Mouse (Mus musculus) liver, embryonic 13.5 days (tissue): ENCODE data around the gene Gmfb. TPM values are rescaled to one million over a fixed set of nuclear protein-coding genes. Genes with fewer than 3 reads are reported as not detected.

Experiments used
- ATAC-seq: fragments of 200-750 bp; cut with Nextera tagmentation; 2 replicates; pipeline ENCODE4 v1.8.0; 2017; ENCODE audit warnings: low read depth, mild to moderate bottlenecking, moderate number of reproducible peaks, moderate library complexity
- DNase-seq: peaks from one replicate; pipeline ENCODE4 v3.0.0; 2022
- H3K27ac ChIP-seq: fragments of 300-500 bp; sonication (generic); 2 replicates; pipeline ENCODE4 v1.5.1; 2015; ENCODE audit warnings: moderate library complexity, mild to moderate bottlenecking, inconsistent platforms
- H3K27me3 ChIP-seq: fragments of 300-500 bp; sonication (generic); 2 replicates; pipeline ENCODE4 v1.6.1; 2015; ENCODE audit warnings: mild to moderate bottlenecking, inconsistent platforms
- H3K36me3 ChIP-seq: fragments of 300-500 bp; sonication (generic); 2 replicates; pipeline ENCODE4 v1.6.1; 2015; ENCODE audit warnings: mild to moderate bottlenecking, inconsistent platforms
- H3K4me1 ChIP-seq: fragments of 300-500 bp; sonication (generic); replicated peaks from 2 replicates; pipeline ENCODE4 v1.6.1; 2015; ENCODE audit warnings: inconsistent platforms
- H3K4me2 ChIP-seq: fragments of 300-500 bp; sonication (generic); 2 replicates; pipeline ENCODE4 v1.6.1; 2015; ENCODE audit warnings: inconsistent platforms, mild to moderate bottlenecking, moderate library complexity
- H3K4me3 ChIP-seq: fragments of 300-500 bp; sonication (generic); replicated peaks from 2 replicates; pipeline ENCODE4 v1.5.1; 2015; ENCODE audit warnings: mild to moderate bottlenecking, inconsistent platforms
- H3K9ac ChIP-seq: fragments of 300-500 bp; sonication (generic); 2 replicates; pipeline ENCODE4 v1.6.1; 2015; ENCODE audit warnings: mild to moderate bottlenecking, inconsistent platforms
- H3K9me3 ChIP-seq: fragments of 300-500 bp; sonication (generic); replicated peaks from 2 replicates; pipeline ENCODE4 v1.6.1; 2016; ENCODE audit warnings: inconsistent platforms
- WGBS: fragments of 180-500 bp; shearing (Covaris S2); methylation state at CpG from one replicate; pipeline ENCODE4 v1.1.7; 2015; ENCODE audit not compliant: insufficient replicate concordance; 5-methylcytosine and 5-hydroxymethylcytosine counted together
- polyA plus RNA-seq: library from polyadenylated mRNA; unstranded; fragments of >200 nt; fragmentation: Nextera tagmentation; extraction: Ambion mirVana; gene quantifications from 2 replicates; pipeline ENCODE4 v1.2.1, GENCODE M21; 2015

Gene Gmfb
- polyA plus RNA-seq, 1 experiment from 2014 or later: 34.0 TPM

DNA sequence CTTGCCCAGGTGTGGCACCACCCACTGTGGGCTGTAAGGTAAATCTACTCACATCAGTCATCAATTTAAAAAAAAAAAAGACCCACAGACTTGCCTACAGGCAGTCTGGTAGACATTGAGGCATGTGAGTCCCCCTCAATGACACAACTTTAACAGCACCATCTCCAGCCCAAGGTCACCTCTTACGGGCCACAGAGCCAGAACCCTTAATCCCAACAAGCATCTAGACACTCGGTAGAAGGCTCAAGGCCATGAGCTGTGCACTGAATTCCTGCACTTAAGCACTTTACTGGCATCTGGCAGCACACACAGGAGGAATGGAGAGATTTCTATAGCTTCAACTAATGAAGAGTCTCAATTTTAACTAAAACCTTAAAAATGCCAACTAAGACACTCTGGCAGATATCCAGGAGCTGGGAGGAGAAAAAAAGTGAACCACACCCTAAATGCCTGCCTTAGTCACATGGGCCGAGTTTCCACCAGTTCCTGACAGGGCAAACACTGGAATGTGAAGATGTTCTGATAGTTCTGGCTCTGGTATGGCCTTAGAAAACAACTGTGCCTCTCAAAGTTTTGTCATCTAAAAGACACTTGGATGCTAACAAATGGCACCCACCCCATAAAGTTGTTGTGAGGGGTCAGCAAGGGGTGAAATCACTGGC lies 21.2 kb downstream of the Gmfb start:
- Histone ChIP-seq H3K4me3 (no peak overlapping the region), H3K9me3 (no peaks in the 10 kb centered on the region), H3K27ac (no peak overlapping the region), H3K4me2 (no peak overlapping the region), H3K27me3 (no peaks in the 10 kb centered on the region), H3K9ac (no peak overlapping the region), H3K4me1 (peaks cover 10% of the 10 kb centered on the region), H3K36me3 (peaks cover 15% of the 10 kb centered on the region)
- DNase-seq (no peak), ATAC-seq (no peak)
- 68% methylated on average over 3 of the region's 3 CpGs for WGBS

- no peaks in the 10 kb centered on the region for H3K27me3 ChIP-seq
- no peak overlapping the region for H3K4me3 ChIP-seq
- ATAC-seq (no peak), DNase-seq (no peak)
- H3K4me2 ChIP-seq: no peak overlapping the region
- no peak overlapping the region for H3K27ac ChIP-seq
- no peaks in the 10 kb centered on the region for H3K9me3 ChIP-seq
- peaks cover 21% of the 10 kb centered on the region for H3K4me1 ChIP-seq
- WGBS: 62% methylated on average over 5 of the region's 5 CpGs
- H3K36me3 ChIP-seq: peaks cover 2% of the 10 kb centered on the region; the same call in 1 of the 2 replicates
- H3K9ac ChIP-seq: no peak overlapping the region
Measured at GRCm38 (mm10) chr14:46794157-46794556, 27.9 kb downstream of the Gmfb start.

GRCm38 (mm10) chr14:46790723-46791122 lies 31.3 kb downstream of the Gmfb start:
- Histone ChIP-seq H3K4me2 (no peak overlapping the region), H3K4me1 (peaks cover 44% of the 10 kb centered on the region), H3K36me3 (no peaks in the 10 kb centered on the region), H3K9ac (no peak overlapping the region), H3K27me3 (no peaks in the 10 kb centered on the region), H3K9me3 (no peaks in the 10 kb centered on the region), H3K27ac (no peak overlapping the region), H3K4me3 (no peak overlapping the region)
- ATAC-seq (no peak), DNase-seq (no peak)
- 82% methylated on average over 6 of the region's 6 CpGs for WGBS

- 0 out of 2 replicates have a peak overlapping the region, but pooled peaks have one; percentile 19 for H3K4me2 ChIP-seq
- ATAC-seq (no peak), DNase-seq (peak; percentile 32)
- no peaks in the 10 kb centered on the region for H3K27me3 ChIP-seq
- WGBS: 54% methylated on average over 4 of the region's 4 CpGs
- H3K27ac ChIP-seq: no peak overlapping the region
- no peaks in the 10 kb centered on the region for H3K9me3 ChIP-seq
- H3K9ac ChIP-seq: no peak overlapping the region
- H3K4me3 ChIP-seq: no peak overlapping the region
- no peaks in the 10 kb centered on the region for H3K36me3 ChIP-seq
- peaks cover 46% of the 10 kb centered on the region for H3K4me1 ChIP-seq
Measured at GRCm38 (mm10) chr14:46790303-46790702, 31.7 kb downstream of the Gmfb start.

GRCm38 (mm10) chr14:46788505-46788901 lies 33.5 kb downstream of the Gmfb start:
- no peak for ATAC-seq
- Histone ChIP-seq H3K9ac (peak overlapping the region; percentile 20; the same call in 1 of the 2 replicates), H3K4me1 (peaks cover 52% of the 10 kb centered on the region)

DNA sequence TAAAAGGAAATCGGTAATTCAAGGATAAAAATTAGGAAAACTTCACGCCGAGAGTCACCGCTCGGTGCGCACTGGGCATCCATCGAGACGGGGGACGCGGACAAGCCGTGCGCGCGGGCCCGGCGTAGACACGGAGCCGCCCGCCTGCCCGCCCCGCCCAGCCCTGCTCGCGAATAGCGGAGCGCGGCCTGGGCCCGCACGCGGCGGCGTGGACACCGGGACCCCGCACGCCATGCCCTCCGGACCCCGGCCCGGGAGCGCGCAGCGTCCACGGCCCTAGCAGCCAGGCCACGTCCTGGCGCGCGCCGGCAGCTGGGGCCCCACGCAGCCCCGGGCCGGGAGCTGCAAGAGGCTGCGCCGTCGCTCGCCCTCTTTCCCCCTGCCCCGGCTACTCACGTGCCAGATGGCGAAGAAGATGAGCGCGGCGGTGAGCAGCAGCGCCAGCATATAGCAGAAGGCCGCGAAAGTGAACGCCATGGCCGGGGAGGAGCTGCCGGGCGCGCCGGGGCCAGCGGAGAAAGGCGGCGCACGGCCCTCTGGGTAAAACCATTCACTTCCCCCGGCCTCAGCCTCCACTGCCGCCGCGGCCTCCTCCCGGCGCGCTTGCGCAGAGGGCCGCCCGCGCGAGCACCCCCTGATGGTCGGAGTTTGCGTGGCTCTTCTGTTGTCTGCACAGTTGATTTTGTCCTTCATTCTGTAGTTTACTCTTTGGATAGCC lies 34.1 kb downstream of the Gmfb start, which contains the start of gene Cnih1:
Gene Cnih1, minus strand, starts transcription at position 625 of the 718 bp plus-strand sequence.
- ATAC-seq: peak; percentile 97
- Histone ChIP-seq H3K9ac (peak within 1 kb of the TSS; percentile 93), H3K27ac (peak within 1 kb of the TSS; percentile 95), H3K9me3 (no peaks in the 10 kb centered on the region), H3K4me2 (peak within 1 kb of the TSS; percentile 79), H3K27me3 (no peaks in the 10 kb centered on the region), H3K36me3 (peaks cover 16% of the 10 kb centered on the region), H3K4me1 (peaks cover 52% of the 10 kb centered on the region), H3K4me3 (peak within 1 kb of the TSS; percentile 86)
- under 1% methylated on average over 86 of the region's 86 CpGs for WGBS
- peak; percentile 83 for DNase-seq

More at GRCm38 (mm10) chr14:46788505-46788901, 33.5 kb downstream of the Gmfb start:
- Histone ChIP-seq H3K4me3 (peak overlapping the region; percentile 86), H3K36me3 (peaks cover 11% of the 10 kb centered on the region), H3K27ac (peak overlapping the region; percentile 51; the same call in 1 of the 2 replicates), H3K9me3 (no peaks in the 10 kb centered on the region), H3K4me2 (peak overlapping the region; percentile 79), H3K27me3 (no peaks in the 10 kb centered on the region)
- DNase-seq: no peak
- WGBS: 8% methylated on average over 8 of the region's 8 CpGs

DNA sequence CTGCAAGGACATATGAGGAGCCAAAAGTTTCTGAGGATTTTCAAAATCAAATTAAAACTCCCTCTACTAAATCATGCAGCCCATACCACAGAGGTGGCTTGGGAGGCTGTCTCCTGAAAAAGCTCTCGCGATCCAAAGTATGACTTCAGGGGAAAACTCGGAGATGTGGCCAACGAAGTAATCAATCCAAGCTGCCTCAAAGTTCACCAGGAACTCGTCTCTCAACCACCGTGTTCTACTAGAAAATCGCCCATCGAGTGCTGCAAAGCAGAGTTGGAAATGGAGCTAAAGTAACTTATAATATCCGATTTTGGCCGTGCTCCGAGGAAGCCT lies 34.6 kb downstream of the Gmfb start:
- H3K4me3 ChIP-seq: peak overlapping the region; percentile 86
- H3K36me3 ChIP-seq: peaks cover 21% of the 10 kb centered on the region
- peaks cover 52% of the 10 kb centered on the region for H3K4me1 ChIP-seq
- H3K9ac ChIP-seq: peak overlapping the region; percentile 93
- peak overlapping the region; percentile 79 for H3K4me2 ChIP-seq
- peak overlapping the region; percentile 95 for H3K27ac ChIP-seq
- ATAC-seq (no peak), DNase-seq (no peak)
- no peaks in the 10 kb centered on the region for H3K27me3 ChIP-seq
- WGBS: under 1% methylated on average over 11 of the region's 11 CpGs
- H3K9me3 ChIP-seq: no peaks in the 10 kb centered on the region

DNA sequence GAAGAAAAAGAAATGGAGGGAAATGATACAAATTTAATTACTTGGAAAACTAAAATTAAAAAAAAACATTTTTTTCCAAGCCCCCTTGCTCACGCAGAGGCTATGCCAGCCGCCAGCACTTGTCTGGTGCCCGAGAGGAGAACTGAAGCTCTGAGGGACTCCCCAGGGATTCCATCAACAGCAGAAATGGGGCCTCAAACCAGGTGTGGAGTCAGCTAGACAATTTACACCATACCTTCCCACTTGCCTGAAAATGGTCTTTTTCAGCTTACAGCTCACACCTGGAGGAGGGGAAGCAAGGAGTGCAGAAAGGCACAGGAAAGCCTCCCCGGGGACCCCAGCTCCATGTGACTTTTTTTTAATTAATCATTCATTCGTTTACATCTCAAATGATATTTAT lies 36.8 kb downstream of the Gmfb start:
- DNase-seq (no peak), ATAC-seq (no peak)
- no peak overlapping the region for H3K27ac ChIP-seq
- H3K9me3 ChIP-seq: no peaks in the 10 kb centered on the region
- no peaks in the 10 kb centered on the region for H3K27me3 ChIP-seq
- peaks cover 40% of the 10 kb centered on the region for H3K36me3 ChIP-seq
- H3K4me1 ChIP-seq: peaks cover 44% of the 10 kb centered on the region
- H3K9ac ChIP-seq: no peak overlapping the region
- H3K4me3 ChIP-seq: no peak overlapping the region
- 85% methylated on average over 5 of the region's 5 CpGs for WGBS
- no peak overlapping the region for H3K4me2 ChIP-seq

GRCm38 (mm10) chr14:46783327-46783926 lies 38.6 kb downstream of the Gmfb start:
- Histone ChIP-seq H3K27ac (no peak overlapping the region), H3K9me3 (peaks cover 8% of the 10 kb centered on the region; the same call in 1 of the 2 replicates), H3K4me1 (peaks cover 26% of the 10 kb centered on the region), H3K36me3 (peaks cover 58% of the 10 kb centered on the region), H3K9ac (no peak overlapping the region), H3K4me3 (no peak overlapping the region), H3K27me3 (no peaks in the 10 kb centered on the region), H3K4me2 (no peak overlapping the region)
- DNase-seq: no peak
- no peak for ATAC-seq
- 87% methylated on average over 10 of the region's 10 CpGs for WGBS

- Histone ChIP-seq H3K9ac (no peak overlapping the region), H3K4me3 (no peak overlapping the region), H3K27ac (no peak overlapping the region), H3K4me2 (no peak overlapping the region), H3K27me3 (no peaks in the 10 kb centered on the region), H3K36me3 (peaks cover 69% of the 10 kb centered on the region), H3K9me3 (peaks cover 8% of the 10 kb centered on the region; the same call in 1 of the 2 replicates), H3K4me1 (peaks cover 22% of the 10 kb centered on the region)
- 88% methylated on average over 8 of the region's 8 CpGs for WGBS
- ATAC-seq (no peak), DNase-seq (no peak)
Measured at GRCm38 (mm10) chr14:46782187-46782828, 39.7 kb downstream of the Gmfb start.

DNA sequence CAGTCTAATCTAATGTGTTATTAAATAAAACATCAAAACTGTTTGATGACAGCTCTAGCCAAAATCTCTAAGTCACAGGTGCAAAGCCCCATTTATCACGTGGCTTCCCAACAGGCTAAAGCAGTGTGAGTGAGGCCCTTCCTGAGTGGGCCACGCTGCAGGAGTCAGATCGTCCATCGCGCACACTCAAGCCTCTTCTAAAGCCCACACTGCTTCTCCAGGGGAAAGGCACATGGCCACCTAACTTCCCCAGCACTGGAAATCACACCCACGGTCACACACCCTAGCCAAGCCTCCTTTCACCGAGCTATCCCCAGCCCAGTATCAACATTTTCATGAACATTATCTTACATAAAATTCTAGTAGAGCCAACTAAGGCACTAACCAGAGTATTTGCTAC lies 41.0 kb downstream of the Gmfb start:
- Histone ChIP-seq H3K4me2 (no peak overlapping the region), H3K9ac (no peak overlapping the region), H3K27me3 (no peaks in the 10 kb centered on the region), H3K27ac (no peak overlapping the region), H3K9me3 (peaks cover 8% of the 10 kb centered on the region; the same call in 1 of the 2 replicates), H3K4me1 (peaks cover 12% of the 10 kb centered on the region), H3K4me3 (no peak overlapping the region), H3K36me3 (peaks cover 80% of the 10 kb centered on the region)
- DNase-seq: no peak
- ATAC-seq: no peak
- 87% methylated on average over 7 of the region's 7 CpGs for WGBS
